Mouse (Mus musculus) hindbrain, postnatal 0 days (tissue): ENCODE results near the gene Slc35f6. TPM values are rescaled to one million over a fixed set of nuclear protein-coding genes. Genes with fewer than 3 reads are reported as not detected.
"Not testable (repeated sequence)": the region's sequence is repeated elsewhere in the genome, so short reads cannot be mapped to it uniquely, and the experiment has no call there.

ENCODE experiments used
- ATAC-seq: fragments of 200-750 bp; cut with Nextera tagmentation; 2 replicates; pipeline ENCODE4 v1.8.0; 2017; ENCODE audit warnings: mild to moderate bottlenecking, moderate TSS enrichment, moderate library complexity
- DNase-seq: peaks from one replicate; pipeline ENCODE4 v3.0.0-alpha.2; 2015; ENCODE audit warnings: low spot score
- H3K27ac ChIP-seq: fragments of 300-500 bp; sonication (generic); 2 replicates; pipeline ENCODE4 v1.5.1; 2014; ENCODE audit warnings: mild to moderate bottlenecking
- H3K27me3 ChIP-seq: fragments of 300-500 bp; sonication (generic); 2 replicates; pipeline ENCODE4 v1.6.1; 2014; ENCODE audit warnings: low read length, mixed read lengths; ENCODE audit not compliant: insufficient read depth
- H3K36me3 ChIP-seq: fragments of 300-500 bp; sonication (generic); 2 replicates; pipeline ENCODE4 v1.6.1; 2014; ENCODE audit warnings: low read length, mixed read lengths; ENCODE audit not compliant: insufficient read depth
- H3K4me1 ChIP-seq: fragments of 300-500 bp; sonication (generic); 2 replicates; pipeline ENCODE4 v1.6.1; 2014; ENCODE audit warnings: antibody characterized with exemption, low read length, mixed read lengths; ENCODE audit not compliant: insufficient read depth
- H3K4me2 ChIP-seq: fragments of 300-500 bp; sonication (generic); 2 replicates; pipeline ENCODE4 v1.6.1; 2014; ENCODE audit warnings: low read depth, mild to moderate bottlenecking, low read length, moderate library complexity, mixed read lengths
- H3K4me3 ChIP-seq: fragments of 300-500 bp; sonication (generic); 2 replicates; pipeline ENCODE4 v1.5.1; 2014; ENCODE audit warnings: low read length
- H3K9ac ChIP-seq: fragments of 300-500 bp; sonication (generic); replicated peaks from 2 replicates; pipeline ENCODE4 v1.6.1; 2014; ENCODE audit warnings: mild to moderate bottlenecking, low read length, moderate library complexity, mixed read lengths
- H3K9me3 ChIP-seq: fragments of 300-500 bp; sonication (generic); 2 replicates; pipeline ENCODE4 v1.6.1; 2016; ENCODE audit warnings: low read length, mixed read lengths
- CTCF ChIP-seq: IDR thresholded peaks from 2 replicates; pipeline ENCODE4 v1.5.1; 2016; ENCODE audit warnings: antibody characterized with exemption, control low read depth, low read depth
- WGBS: fragments of 180-500 bp; shearing (Covaris S2); extraction: QIAGEN DNeasy Blood & Tissue Kit; methylation state at CpG from one replicate; pipeline ENCODE4 v1.1.7; 2014; 5-methylcytosine and 5-hydroxymethylcytosine counted together
- polyA plus RNA-seq: library from polyadenylated mRNA; unstranded; fragments of >200 nt; fragmentation: Nextera tagmentation; extraction: Ambion mirVana; gene quantifications from 2 replicates; pipeline ENCODE4 v1.2.1, GENCODE M21; 2015
- total RNA-seq: library from RNA; depleted of rRNA; stranded (reverse); fragments of >200 nt; gene quantifications from 2 replicates; pipeline ENCODE4 v1.2.3, GENCODE M21; 2014

The Slc35f6 gene
- total and polyA plus RNA-seq, 2 experiments from 2014 or later = 29.6 to 95.8 TPM

- no peaks in the 10 kb centered on the region for H3K27me3 ChIP-seq
- ATAC-seq (no peak), DNase-seq (no peak)
- H3K4me2 ChIP-seq = no peak overlapping the region
- no peak overlapping the region for H3K4me3 ChIP-seq
- H3K36me3 ChIP-seq = no peaks in the 10 kb centered on the region
- no peaks in the 10 kb centered on the region for H3K9me3 ChIP-seq
- no peak overlapping the region for H3K27ac ChIP-seq
- no peak overlapping the region for H3K9ac ChIP-seq
- H3K4me1 ChIP-seq = 0 out of 2 replicates have a peak, but pooled peaks cover 3% of the 10 kb centered on the region
- 94% methylated on average over 7 of the region's 7 CpGs for WGBS
- no peak for TF ChIP-seq CTCF
Measured at GRCm38 (mm10) chr5:30670091-30670490, 22.4 kb downstream of the Slc35f6 start.

- H3K27ac ChIP-seq = no peak overlapping the region
- H3K4me2 ChIP-seq = no peak overlapping the region
- no peak for ATAC-seq
- H3K4me1 ChIP-seq = no peaks in the 10 kb centered on the region
- 86% methylated on average over 7 of the region's 7 CpGs for WGBS
- DNase-seq = no peak
- no peaks in the 10 kb centered on the region for H3K9me3 ChIP-seq
- no peak overlapping the region for H3K4me3 ChIP-seq
- H3K36me3 ChIP-seq = 0 out of 2 replicates have a peak, but pooled peaks cover 3% of the 10 kb centered on the region
- no peaks in the 10 kb centered on the region for H3K27me3 ChIP-seq
- TF ChIP-seq CTCF = no peak
- H3K9ac ChIP-seq = no peak overlapping the region
Measured at GRCm38 (mm10) chr5:30674001-30674400, 26.3 kb downstream of the Slc35f6 start.

- ATAC-seq (no peak), DNase-seq (no peak)
- Histone ChIP-seq H3K4me3 (no peak overlapping the region), H3K4me1 (no peaks in the 10 kb centered on the region), H3K9ac (no peak overlapping the region), H3K9me3 (no peaks in the 10 kb centered on the region), H3K4me2 (no peak overlapping the region), H3K27ac (no peak overlapping the region), H3K36me3 (0 out of 2 replicates have a peak, but pooled peaks cover 3% of the 10 kb centered on the region), H3K27me3 (no peaks in the 10 kb centered on the region)
- 88% methylated on average over 7 of the region's 7 CpGs for WGBS
- TF ChIP-seq CTCF = no peak
Measured at GRCm38 (mm10) chr5:30676800-30677199, 29.1 kb downstream of the Slc35f6 start.

GRCm38 (mm10) chr5:30678069-30678468, 30.3 kb downstream of the Slc35f6 start:
- H3K4me3 ChIP-seq, H3K36me3 ChIP-seq, H3K9me3 ChIP-seq, H3K4me2 ChIP-seq, H3K27ac ChIP-seq, H3K9ac ChIP-seq, H3K4me1 ChIP-seq, ATAC-seq, H3K27me3 ChIP-seq, DNase-seq: not testable (repeated sequence)
- 95% methylated on average over 3 of the region's 3 CpGs for WGBS

GRCm38 (mm10) chr5:30678722-30679296, 31.1 kb downstream of the Slc35f6 start:
- WGBS = 96% methylated on average over 4 of the region's 4 CpGs
- TF ChIP-seq CTCF = no peak
- Histone ChIP-seq H3K4me3 (no peak overlapping the region), H3K4me1 (no peaks in the 10 kb centered on the region), H3K27me3 (no peaks in the 10 kb centered on the region), H3K4me2 (no peak overlapping the region), H3K9me3 (no peaks in the 10 kb centered on the region), H3K27ac (no peak overlapping the region), H3K9ac (no peak overlapping the region), H3K36me3 (0 out of 2 replicates have a peak, but pooled peaks cover 3% of the 10 kb centered on the region)
- ATAC-seq = no peak
- DNase-seq = no peak

- H3K4me3 ChIP-seq = no peak overlapping the region
- H3K9ac ChIP-seq = no peak overlapping the region
- no peaks in the 10 kb centered on the region for H3K27me3 ChIP-seq
- no peaks in the 10 kb centered on the region for H3K9me3 ChIP-seq
- H3K4me2 ChIP-seq = no peak overlapping the region
- WGBS = 85% methylated on average over 5 of the region's 5 CpGs
- no peak overlapping the region for H3K27ac ChIP-seq
- no peaks in the 10 kb centered on the region for H3K4me1 ChIP-seq
- TF ChIP-seq CTCF = no peak
- ATAC-seq (no peak), DNase-seq (no peak)
- 0 out of 2 replicates have a peak, but pooled peaks cover 3% of the 10 kb centered on the region for H3K36me3 ChIP-seq
Measured at GRCm38 (mm10) chr5:30679593-30679992, 31.9 kb downstream of the Slc35f6 start.

GRCm38 (mm10) chr5:30681970-30682369, 34.2 kb downstream of the Slc35f6 start:
- no peaks in the 10 kb centered on the region for H3K36me3 ChIP-seq
- H3K4me2 ChIP-seq = no peak overlapping the region
- no peak for ATAC-seq

More at GRCm38 (mm10) chr5:30681970-30682369, 34.2 kb downstream of the Slc35f6 start:
- Histone ChIP-seq H3K27me3 (no peaks in the 10 kb centered on the region), H3K9me3 (no peaks in the 10 kb centered on the region), H3K4me3 (no peak overlapping the region), H3K4me1 (no peaks in the 10 kb centered on the region), H3K27ac (no peak overlapping the region), H3K9ac (no peak overlapping the region)
- 89% methylated on average over 5 of the region's 5 CpGs for WGBS
- no peak for DNase-seq
- TF ChIP-seq CTCF = no peak
